Mouse (Mus musculus) frontal cortex, adult (tissue): ENCODE data around the gene Hyal1.
A peak's percentile ranks its signal among the peaks of the same experiment; 100 is the strongest.
"Not testable (repeated sequence)": the region's sequence is repeated elsewhere in the genome, so short reads cannot be mapped to it uniquely, and the experiment has no call there.

Experiments used
- ATAC-seq: cut with Nextera tagmentation; 2 replicates; pipeline ENCODE4 v1.9.2; 2017; ENCODE audit warnings: mild to moderate bottlenecking, moderate library complexity, mixed read lengths; ENCODE audit not compliant: low TSS enrichment

Hyal1 gene

GRCm38 (mm10) chr9:107550491-107551116, 26.1 kb upstream of the Hyal1 start:
- ATAC-seq = no peak

- no peak for ATAC-seq
These were observed 25.4 kb upstream of the Hyal1 start, which contains the start of gene Rassf1 for GRCm38 (mm10) chr9:107551117-107551889. TSS of gene Rassf1 (plus strand) at chr9:107551555.

GRCm38 (mm10) chr9:107551890-107552355, 24.8 kb upstream of the Hyal1 start:
- ATAC-seq = no peak

- no peak for ATAC-seq
These were observed 23.9 kb upstream of the Hyal1 start for GRCm38 (mm10) chr9:107552690-107553393.

- ATAC-seq = peak; percentile 15; the same call in 1 of the 2 replicates
These were observed 23.0 kb upstream of the Hyal1 start for GRCm38 (mm10) chr9:107553541-107554318.

GRCm38 (mm10) chr9:107554319-107554825, 22.4 kb upstream of the Hyal1 start:
- ATAC-seq = peak; percentile 85

GRCm38 (mm10) chr9:107555031-107555457, 21.7 kb upstream of the Hyal1 start:
- ATAC-seq = no peak

- no peak for ATAC-seq
These were observed 21.0 kb upstream of the Hyal1 start for GRCm38 (mm10) chr9:107555701-107556100.

GRCm38 (mm10) chr9:107556346-107556745, 20.4 kb upstream of the Hyal1 start:
- ATAC-seq = no peak

- ATAC-seq = peak; percentile 96
These were observed 13.6 kb upstream of the Hyal1 start, which contains the start of gene Tusc2 for GRCm38 (mm10) chr9:107563029-107563581. TSS of gene Tusc2 (plus strand) at chr9:107563255.

- not testable (repeated sequence) for ATAC-seq
These were observed 11.2 kb upstream of the Hyal1 start for GRCm38 (mm10) chr9:107565556-107565955.

- ATAC-seq = no peak
These were observed 10.6 kb upstream of the Hyal1 start for GRCm38 (mm10) chr9:107566041-107566709.

- no peak for ATAC-seq
These were observed 9.9 kb upstream of the Hyal1 start for GRCm38 (mm10) chr9:107566855-107567254.

- no peak for ATAC-seq
These were observed 8.9 kb upstream of the Hyal1 start, which contains the start of gene Hyal2 for GRCm38 (mm10) chr9:107567702-107568319. TSS of gene Hyal2 (plus strand) at chr9:107567945.

- peak; percentile 77 for ATAC-seq
These were observed 8.1 kb upstream of the Hyal1 start for GRCm38 (mm10) chr9:107568331-107569261.

- 0 out of 2 replicates have a peak, but pooled peaks have one; percentile 1 for ATAC-seq
These were observed 7.5 kb upstream of the Hyal1 start for GRCm38 (mm10) chr9:107569270-107569669.

GRCm38 (mm10) chr9:107570016-107570415, 6.7 kb upstream of the Hyal1 start:
- ATAC-seq = no peak

- no peak for ATAC-seq
These were observed 5.9 kb upstream of the Hyal1 start for GRCm38 (mm10) chr9:107570845-107571244.
